Mouse (Mus musculus): ENCODE data around the gene Tmem8b. TPM values are rescaled to one million over a fixed set of nuclear protein-coding genes. Genes with fewer than 3 reads are reported as not detected.

Gene Tmem8b
- polyA plus RNA-seq, 1 experiment, result 5.0 TPM

DNA sequence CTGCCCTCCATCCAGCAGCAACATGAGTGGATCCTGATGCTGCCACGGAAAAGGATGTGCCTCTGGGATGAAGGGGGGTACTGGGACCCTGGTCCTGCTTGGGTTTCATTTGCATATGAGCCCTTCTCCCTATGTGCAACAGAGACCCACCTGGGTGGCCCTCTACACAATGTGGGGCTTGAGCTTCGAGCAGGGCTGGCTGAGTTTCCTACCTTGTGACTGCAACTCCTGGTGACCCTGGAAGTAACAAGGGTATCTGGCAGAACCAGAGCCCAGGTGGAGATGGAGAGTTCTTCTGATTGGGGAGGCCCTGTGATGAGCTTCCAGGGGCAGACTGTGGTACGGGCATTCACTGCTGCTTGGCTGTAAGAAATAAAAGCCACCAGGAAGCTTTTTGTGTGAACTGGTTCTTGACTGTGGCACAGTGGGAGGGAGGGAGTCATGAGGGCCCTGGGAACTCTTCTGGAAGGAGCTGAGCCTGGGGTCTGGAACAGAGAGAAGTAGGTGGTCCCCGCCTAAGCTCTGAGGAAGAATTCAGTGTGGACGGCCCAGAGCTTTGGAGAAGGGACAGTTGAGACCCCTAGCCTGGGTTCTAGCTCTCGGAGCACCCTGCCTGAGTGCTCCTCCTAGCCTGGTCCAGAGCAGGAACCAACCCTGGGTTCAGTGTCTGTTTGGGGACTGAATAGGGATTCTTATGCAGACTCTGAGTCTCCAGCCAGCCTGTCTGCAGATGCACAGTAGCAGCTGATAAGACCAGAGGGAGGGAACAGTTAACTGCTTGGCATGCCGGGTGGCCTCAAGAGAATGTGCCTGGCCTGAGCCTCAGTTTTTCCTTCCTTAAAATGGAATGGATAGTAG is 59.2 kb downstream of the Tmem8b start:
- H3K27me3 ChIP-seq (ENCODE audit: control insufficient read depth, insufficient read depth, low read length, poor library complexity, severe bottlenecking), result no peaks in the 10 kb centered on the region
- H3K36me3 ChIP-seq (ENCODE audit: control insufficient read depth, insufficient read depth, low read length, poor library complexity, severe bottlenecking), result no peaks in the 10 kb centered on the region
- no peaks in the 10 kb centered on the region for H3K4me1 ChIP-seq (ENCODE audit: control insufficient read depth, insufficient read depth, low read length)
- TF ChIP-seq EP300 (IDR thresholded peaks at IDR 0.05; ENCODE audit: insufficient read depth, low read depth, low read length), result no peak
- TF ChIP-seq POLR2A (IDR thresholded peaks at IDR 0.05; ENCODE audit: insufficient read depth, low read length), result no peak
- TF ChIP-seq CTCF (IDR thresholded peaks at IDR 0.05; ENCODE audit: low read depth, low read length), result no peak
- no peak overlapping the region for H3K27ac ChIP-seq (ENCODE audit: insufficient read depth, low read length)
- H3K9me3 ChIP-seq (replicated peaks; ENCODE audit: control insufficient read depth, insufficient read depth, low read length, poor library complexity, severe bottlenecking), result no peaks in the 10 kb centered on the region
- no peak overlapping the region for H3K9ac ChIP-seq (ENCODE audit: low read depth, poor library complexity, severe bottlenecking)
- no peak overlapping the region for H3K4me3 ChIP-seq (ENCODE audit: low read depth, low read length)

GRCm38 (mm10) chr4:43728576-43728954 is 59.8 kb downstream of the Tmem8b start:
- no peak for TF ChIP-seq POLR2A (IDR thresholded peaks at IDR 0.05; ENCODE audit: insufficient read depth, low read length)
- no peak for TF ChIP-seq EP300 (IDR thresholded peaks at IDR 0.05; ENCODE audit: insufficient read depth, low read depth, low read length)
- no peak for TF ChIP-seq CTCF (IDR thresholded peaks at IDR 0.05; ENCODE audit: low read depth, low read length)

GRCm38 (mm10) chr4:43729126-43729525 is 60.4 kb downstream of the Tmem8b start:
- H3K4me3 ChIP-seq (ENCODE audit: low read depth, low read length), result no peak overlapping the region
- no peaks in the 10 kb centered on the region for H3K9me3 ChIP-seq (replicated peaks; ENCODE audit: control insufficient read depth, insufficient read depth, low read length, poor library complexity, severe bottlenecking)
- no peaks in the 10 kb centered on the region for H3K4me1 ChIP-seq (ENCODE audit: control insufficient read depth, insufficient read depth, low read length)
- H3K36me3 ChIP-seq (ENCODE audit: control insufficient read depth, insufficient read depth, low read length, poor library complexity, severe bottlenecking), result no peaks in the 10 kb centered on the region
- no peak overlapping the region for H3K9ac ChIP-seq (ENCODE audit: low read depth, poor library complexity, severe bottlenecking)
- no peak for TF ChIP-seq POLR2A (IDR thresholded peaks at IDR 0.05; ENCODE audit: insufficient read depth, low read length)
- no peak for TF ChIP-seq EP300 (IDR thresholded peaks at IDR 0.05; ENCODE audit: insufficient read depth, low read depth, low read length)
- TF ChIP-seq CTCF (IDR thresholded peaks at IDR 0.05; ENCODE audit: low read depth, low read length), result no peak
- no peak overlapping the region for H3K27ac ChIP-seq (ENCODE audit: insufficient read depth, low read length)
- H3K27me3 ChIP-seq (ENCODE audit: control insufficient read depth, insufficient read depth, low read length, poor library complexity, severe bottlenecking), result no peaks in the 10 kb centered on the region

More at GRCm38 (mm10) chr4:43728576-43728954, 59.8 kb downstream of the Tmem8b start:
- no peaks in the 10 kb centered on the region for H3K9me3 ChIP-seq (replicated peaks; ENCODE audit: control insufficient read depth, insufficient read depth, low read length, poor library complexity, severe bottlenecking)
- H3K36me3 ChIP-seq (ENCODE audit: control insufficient read depth, insufficient read depth, low read length, poor library complexity, severe bottlenecking), result no peaks in the 10 kb centered on the region
- no peak overlapping the region for H3K9ac ChIP-seq (ENCODE audit: low read depth, poor library complexity, severe bottlenecking)
- no peaks in the 10 kb centered on the region for H3K4me1 ChIP-seq (ENCODE audit: control insufficient read depth, insufficient read depth, low read length)
- H3K27ac ChIP-seq (ENCODE audit: insufficient read depth, low read length), result no peak overlapping the region
- no peaks in the 10 kb centered on the region for H3K27me3 ChIP-seq (ENCODE audit: control insufficient read depth, insufficient read depth, low read length, poor library complexity, severe bottlenecking)
- no peak overlapping the region for H3K4me3 ChIP-seq (ENCODE audit: low read depth, low read length)

GRCm38 (mm10) chr4:43729794-43730550 is 61.2 kb downstream of the Tmem8b start, which contains the start of gene Spaar:
Gene Spaar (plus strand): TSS chr4:43730034.
- Histone ChIP-seq H3K9ac (ENCODE audit: low read depth, poor library complexity, severe bottlenecking) (no peak within 1 kb of the TSS), H3K9me3 (replicated peaks; ENCODE audit: control insufficient read depth, insufficient read depth, low read length, poor library complexity, severe bottlenecking) (no peaks in the 10 kb centered on the region), H3K4me3 (ENCODE audit: low read depth, low read length) (no peak within 1 kb of the TSS), H3K27me3 (ENCODE audit: control insufficient read depth, insufficient read depth, low read length, poor library complexity, severe bottlenecking) (no peaks in the 10 kb centered on the region), H3K27ac (ENCODE audit: insufficient read depth, low read length) (no peak within 1 kb of the TSS), H3K36me3 (ENCODE audit: control insufficient read depth, insufficient read depth, low read length, poor library complexity, severe bottlenecking) (no peaks in the 10 kb centered on the region), H3K4me1 (ENCODE audit: control insufficient read depth, insufficient read depth, low read length) (no peaks in the 10 kb centered on the region)
- TF ChIP-seq CTCF (IDR thresholded peaks at IDR 0.05; ENCODE audit: low read depth, low read length) (no peak), POLR2A (IDR thresholded peaks at IDR 0.05; ENCODE audit: insufficient read depth, low read length) (no peak), EP300 (IDR thresholded peaks at IDR 0.05; ENCODE audit: insufficient read depth, low read depth, low read length) (no peak)

- Histone ChIP-seq H3K9me3 (replicated peaks; ENCODE audit: control insufficient read depth, insufficient read depth, low read length, poor library complexity, severe bottlenecking) (no peaks in the 10 kb centered on the region), H3K27ac (ENCODE audit: insufficient read depth, low read length) (no peak overlapping the region), H3K4me3 (ENCODE audit: low read depth, low read length) (no peak overlapping the region), H3K36me3 (ENCODE audit: control insufficient read depth, insufficient read depth, low read length, poor library complexity, severe bottlenecking) (no peaks in the 10 kb centered on the region), H3K9ac (ENCODE audit: low read depth, poor library complexity, severe bottlenecking) (no peak overlapping the region), H3K4me1 (ENCODE audit: control insufficient read depth, insufficient read depth, low read length) (no peaks in the 10 kb centered on the region), H3K27me3 (ENCODE audit: control insufficient read depth, insufficient read depth, low read length, poor library complexity, severe bottlenecking) (no peaks in the 10 kb centered on the region)
- TF ChIP-seq POLR2A (IDR thresholded peaks at IDR 0.05; ENCODE audit: insufficient read depth, low read length) (no peak), CTCF (IDR thresholded peaks at IDR 0.05; ENCODE audit: low read depth, low read length) (no peak), EP300 (IDR thresholded peaks at IDR 0.05; ENCODE audit: insufficient read depth, low read depth, low read length) (no peak)
Measured at GRCm38 (mm10) chr4:43730750-43731297, 62.1 kb downstream of the Tmem8b start.

Measured in ES-Bruce4 (cell line).